Mouse (Mus musculus) CH12.LX (cell line): ENCODE data around the gene Mpv17l2. TPM values are rescaled to one million over a fixed set of nuclear protein-coding genes. Genes with fewer than 3 reads are reported as not detected.

Experiments used
- DNase-seq: peaks from one replicate; pipeline ENCODE4 v3.0.0-alpha.2; 2013; ENCODE audit errors: extremely low read depth
- H3K27ac ChIP-seq: 2 replicates; pipeline ENCODE4 v1.5.1; 2012; ENCODE audit warnings: low read depth, mild to moderate bottlenecking, control low read depth, moderate library complexity; ENCODE audit not compliant: insufficient read depth
- H3K27me3 ChIP-seq: replicated peaks from 2 replicates; pipeline ENCODE3; 2012; ENCODE audit warnings: inconsistent platforms
- H3K36me3 ChIP-seq, 2 experiments: replicated peaks in 1 of 2; 2 replicates each; pipeline versions ENCODE3 to v1.6.1; 2012; ENCODE audit warnings: inconsistent platforms in 1 of 2, low read length in 1 of 2, mild to moderate bottlenecking in 1 of 2, mixed read lengths in 1 of 2, moderate library complexity in 1 of 2; ENCODE audit not compliant: control insufficient read depth in 1 of 2, insufficient read depth in 1 of 2
- H3K4me1 ChIP-seq, 2 experiments: 2 replicates each; pipeline ENCODE4 v1.6.1; 2012; ENCODE audit warnings: inconsistent platforms in 1 of 2, moderate library complexity in 1 of 2; ENCODE audit not compliant: insufficient read depth in 2 of 2, control insufficient read depth in 1 of 2
- H3K4me2 ChIP-seq: 2 replicates; pipeline ENCODE4 v1.6.1; 2012; ENCODE audit warnings: low read depth, mild to moderate bottlenecking, control low read depth; ENCODE audit not compliant: poor library complexity, insufficient read depth, severe bottlenecking
- H3K4me3 ChIP-seq, 3 experiments: fragments of 150-350 bp in 1 of 3; sonication (generic) in 1 of 3; replicated peaks in 1 of 3; 2 replicates each; pipeline versions ENCODE3 to v1.5.1; 2011 to 2012; ENCODE audit warnings: low read depth in 2 of 3, low read length in 2 of 3, mild to moderate bottlenecking in 2 of 3, moderate library complexity in 2 of 3, control low read depth in 1 of 3, improper control_type of control experiment in 1 of 3, inconsistent platforms in 1 of 3, mixed read lengths in 1 of 3; ENCODE audit not compliant: poor library complexity in 1 of 3
- H3K79me2 ChIP-seq: replicated peaks from 2 replicates; pipeline ENCODE4 v1.6.1; 2012; ENCODE audit warnings: mild to moderate bottlenecking, moderate library complexity; ENCODE audit not compliant: control insufficient read depth, poor library complexity, insufficient read depth, severe bottlenecking; ENCODE audit errors: extremely low read depth
- H3K9ac ChIP-seq: 2 replicates; pipeline ENCODE4 v1.6.1; 2012; ENCODE audit warnings: low read depth, mild to moderate bottlenecking, control low read depth, moderate library complexity; ENCODE audit not compliant: insufficient read depth
- H3K9me3 ChIP-seq: replicated peaks from 2 replicates; pipeline ENCODE3; 2012; ENCODE audit warnings: low read length, inconsistent platforms, mixed read lengths
- BHLHE40 ChIP-seq: IDR thresholded peaks from 2 replicates; pipeline ENCODE4 v1.6.1; 2011; ENCODE audit warnings: mild to moderate bottlenecking, low read depth, low read length, improper control_type of control experiment
- CHD1 ChIP-seq: IDR thresholded peaks from 2 replicates; pipeline ENCODE4 v1.6.1; 2012; ENCODE audit warnings: low read depth, low read length, improper control_type of control experiment, inconsistent platforms
- EP300 ChIP-seq: IDR thresholded peaks from 2 replicates; pipeline ENCODE4 v1.6.1; 2011; ENCODE audit warnings: low read length, improper control_type of control experiment
- ETS1 ChIP-seq: conservative IDR thresholded peaks from 2 replicates; pipeline ENCODE4 v1.6.1; 2012; ENCODE audit warnings: low read depth, mild to moderate bottlenecking, inconsistent platforms, low read length, improper control_type of control experiment, moderate library complexity
- GABPA ChIP-seq: IDR thresholded peaks from 2 replicates; pipeline ENCODE4 v1.6.1; 2012; ENCODE audit warnings: low read depth, low read length, improper control_type of control experiment, inconsistent platforms; ENCODE audit not compliant: insufficient replicate concordance
- IRF4 ChIP-seq: IDR thresholded peaks from 2 replicates; pipeline ENCODE4 v1.6.1; 2014; ENCODE audit warnings: low read depth, mild to moderate bottlenecking, inconsistent platforms, low read length, improper control_type of control experiment
- MAZ ChIP-seq: IDR thresholded peaks from 2 replicates; pipeline ENCODE4 v1.6.1; 2012; ENCODE audit warnings: low read depth, mild to moderate bottlenecking, inconsistent platforms, low read length, improper control_type of control experiment, moderate library complexity
- MEF2A ChIP-seq: IDR thresholded peaks from 2 replicates; pipeline ENCODE4 v1.6.1; 2014; ENCODE audit warnings: low read depth, mild to moderate bottlenecking, inconsistent platforms, low read length, improper control_type of control experiment, borderline replicate concordance
- NRF1 ChIP-seq: IDR thresholded peaks from 2 replicates; pipeline ENCODE4 v1.6.1; 2014; ENCODE audit warnings: low read depth, mild to moderate bottlenecking, inconsistent platforms, low read length, improper control_type of control experiment, moderate library complexity
- PAX5 ChIP-seq: IDR thresholded peaks from 2 replicates; pipeline ENCODE4 v1.6.1; 2012; ENCODE audit warnings: low read length, inconsistent platforms, mixed read lengths
- POLR2A ChIP-seq: IDR thresholded peaks from 2 replicates; pipeline ENCODE4 v1.6.1; 2011; ENCODE audit warnings: low read depth, mild to moderate bottlenecking, improper control_type of control experiment, low read length
- POLR2AphosphoS2 ChIP-seq: IDR thresholded peaks from 2 replicates; pipeline ENCODE4 v1.6.1; 2011; ENCODE audit warnings: low read depth, low read length, improper control_type of control experiment
- RAD21 ChIP-seq: IDR thresholded peaks from 2 replicates; pipeline ENCODE4 v1.6.1; 2011; ENCODE audit warnings: low read depth, mild to moderate bottlenecking, low read length, improper control_type of control experiment, moderate library complexity
- SIN3A ChIP-seq: IDR thresholded peaks from 2 replicates; pipeline ENCODE4 v1.6.1; 2012; ENCODE audit warnings: low read length, improper control_type of control experiment, inconsistent platforms
- TBP ChIP-seq: conservative IDR thresholded peaks from 2 replicates; pipeline ENCODE4 v1.6.1; 2011; ENCODE audit warnings: low read depth, low read length, improper control_type of control experiment
- TCF12 ChIP-seq: IDR thresholded peaks from 2 replicates; pipeline ENCODE4 v1.6.1; 2014; ENCODE audit warnings: low read depth, mild to moderate bottlenecking, inconsistent platforms, low read length, improper control_type of control experiment
- UBTF ChIP-seq: IDR thresholded peaks from 2 replicates; pipeline ENCODE4 v1.6.1; 2012; ENCODE audit warnings: low read depth, mild to moderate bottlenecking, inconsistent platforms, low read length, improper control_type of control experiment, moderate library complexity
- USF2 ChIP-seq: conservative IDR thresholded peaks from 2 replicates; pipeline ENCODE4 v1.6.1; 2011; ENCODE audit warnings: low read depth, low read length, improper control_type of control experiment
- ZC3H11A ChIP-seq: IDR thresholded peaks from 2 replicates; pipeline ENCODE4 v1.6.1; 2012; ENCODE audit warnings: low read depth, mild to moderate bottlenecking, inconsistent platforms, low read length, improper control_type of control experiment
- ZMIZ1 ChIP-seq: IDR thresholded peaks from 2 replicates; pipeline ENCODE4 v1.6.1; 2012; ENCODE audit warnings: low read depth, mild to moderate bottlenecking, inconsistent platforms, low read length, improper control_type of control experiment
- ZNF384 ChIP-seq: IDR thresholded peaks from 2 replicates; pipeline ENCODE4 v1.6.1; 2012; ENCODE audit warnings: low read depth, low read length, improper control_type of control experiment, inconsistent platforms
- dilution Hi-C: fragments of 300-500 bp; cut with MboI; formaldehyde crosslinking; loops from 2 replicates; pipeline ENCODE4 v1.14.3; 2020; ENCODE audit warnings: low sequenced_read_pairs; ENCODE audit not compliant: extremely low pct_unique_long_range_greater_than_20kb, extremely low pct_ligation_motif_present
- in situ Hi-C: fragments of 300-500 bp; cut with MboI; formaldehyde crosslinking; loops from 3 replicates; pipeline ENCODE4 v1.14.3; 2019; ENCODE audit warnings: low sequenced_read_pairs, low pct_ligation_motif_present, low pct_unique_long_range_greater_than_20kb, mixed read lengths
- polyA plus RNA-seq: library from polyadenylated mRNA; unstranded; fragments of >175 nt; gene quantifications from 2 replicates; pipeline ENCODE4 v1.2.1, GENCODE M21; 2012; ENCODE audit warnings: low read depth; ENCODE audit not compliant: insufficient read length
- total RNA-seq, 2 experiments: library from RNA; depleted of rRNA; stranded (reverse); fragments of 300-350 nt in 1 of 2; fragments of >200 nt in 1 of 2; gene quantifications; 2 replicates each; pipeline ENCODE4 v1.2.3; 2012 to 2014

Mpv17l2 gene
- total and polyA plus RNA-seq, 3 experiments = 25.3 to 36.1 (median 27.1) TPM

DNA sequence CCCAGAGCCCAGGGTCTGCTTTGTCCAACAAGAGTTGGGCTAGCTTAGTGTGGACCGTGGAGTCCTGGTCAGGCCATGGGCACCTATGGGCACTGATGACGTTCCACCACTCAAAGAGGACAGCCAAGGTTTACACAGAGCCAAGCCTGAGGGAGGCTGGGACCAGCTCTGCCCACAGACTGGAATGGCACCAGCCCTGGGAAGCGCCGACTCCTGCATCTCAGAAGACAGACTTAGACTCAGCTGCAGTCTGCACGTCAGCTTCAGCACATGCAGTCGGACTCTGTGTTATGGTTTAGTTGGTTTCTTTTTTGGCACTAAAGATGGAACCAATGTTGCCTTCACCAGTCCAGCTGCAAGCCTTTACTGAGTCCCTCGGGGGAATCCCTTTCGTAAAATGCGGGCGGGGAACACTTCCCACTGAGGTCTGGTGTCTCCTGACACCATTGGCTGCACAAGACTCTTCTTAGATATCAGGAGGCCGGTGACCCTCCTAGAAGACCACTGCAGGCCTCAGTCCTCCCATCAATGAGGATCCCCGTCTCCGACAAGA is 10.5 kb downstream of the Mpv17l2 start:
- Histone ChIP-seq H3K27me3 (no peaks in the 10 kb centered on the region), H3K4me2 (no peak overlapping the region), H3K4me3 (no peak overlapping the region), H3K9ac (no peak overlapping the region), H3K4me1 (peaks cover 8 to 43% of the 10 kb centered on the region in 2 experiments), H3K36me3 (peaks cover 4 to 46% of the 10 kb centered on the region in 2 experiments), H3K9me3 (no peaks in the 10 kb centered on the region), H3K27ac (no peak overlapping the region), H3K79me2 (no peaks in the 10 kb centered on the region)
- dilution Hi-C loops = no loop called here
- 0 out of 2 replicates have a peak, but pooled peaks have one; percentile 10 for TF ChIP-seq NRF1
- no peak for TF ChIP-seq UBTF
- 0 out of 2 replicates have a peak, but pooled peaks have one; percentile 12 for TF ChIP-seq MEF2A
- TF ChIP-seq BHLHE40 = peak; percentile 50
- peak; percentile 52; the same call in 1 of the 2 replicates for TF ChIP-seq ETS1
- in situ Hi-C loops = loop anchor here (5.0 kb wide), 1 partner anchor 33 kb away; the partner anchor contains the start of gene Gm3336
- DNase-seq = no peak

DNA sequence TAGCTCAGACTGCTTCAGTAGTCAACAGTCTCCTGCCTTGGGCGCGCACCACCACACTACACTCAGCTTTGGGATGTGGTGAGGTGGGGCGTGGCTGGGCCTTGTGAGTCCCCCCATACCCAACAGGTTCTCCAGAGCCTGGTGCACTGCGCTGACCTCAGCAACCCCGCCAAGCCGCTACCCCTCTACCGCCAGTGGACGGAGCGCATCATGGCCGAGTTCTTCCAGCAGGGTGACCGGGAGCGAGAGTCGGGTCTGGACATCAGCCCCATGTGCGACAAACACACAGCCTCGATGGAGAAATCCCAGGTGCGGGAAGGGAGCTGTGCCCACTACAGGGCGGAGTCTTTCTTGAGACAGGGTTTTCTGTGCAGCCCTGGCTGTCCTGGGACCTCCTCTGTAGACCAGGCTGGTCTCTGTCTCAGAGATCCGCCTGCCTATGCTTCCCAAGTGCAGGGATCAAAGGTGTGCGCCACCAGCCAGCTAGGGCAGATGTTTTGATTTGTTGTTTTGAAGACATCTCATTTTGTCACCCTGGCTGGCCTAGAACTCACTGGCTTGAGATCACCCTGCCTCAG is 11.6 kb downstream of the Mpv17l2 start:
- H3K4me1 ChIP-seq = peaks cover 3 to 36% of the 10 kb centered on the region in 2 experiments
- H3K79me2 ChIP-seq = no peaks in the 10 kb centered on the region
- dilution Hi-C loops (no loop called here), in situ Hi-C loops (no loop called here)
- H3K27ac ChIP-seq = no peak overlapping the region
- H3K27me3 ChIP-seq = no peaks in the 10 kb centered on the region
- H3K36me3 ChIP-seq = peaks cover 4 to 45% of the 10 kb centered on the region in 2 experiments
- no peaks in the 10 kb centered on the region for H3K9me3 ChIP-seq
- H3K4me2 ChIP-seq = no peak overlapping the region
- H3K4me3 ChIP-seq = no peak overlapping the region
- DNase-seq = no peak
- no peak overlapping the region for H3K9ac ChIP-seq
- TF ChIP-seq TCF12 (no peak), MAZ (no peak), ZNF384 (no peak), ZMIZ1 (no peak), USF2 (no peak), SIN3A (no peak), ETS1 (no peak), POLR2A (no peak), RAD21 (no peak), CHD1 (no peak), IRF4 (no peak), EP300 (no peak), POLR2AphosphoS2 (no peak), TBP (no peak), UBTF (no peak), PAX5 (no peak), GABPA (no peak), ZC3H11A (no peak)
